Mouse (Mus musculus) neural tube, embryonic 12.5 days (tissue): ENCODE measurements around the gene Slc6a11. TPM values are rescaled to one million over a fixed set of nuclear protein-coding genes. Genes with fewer than 3 reads are reported as not detected.

Experiments used
- ATAC-seq: fragments of 200-750 bp; cut with Nextera tagmentation; 2 replicates; pipeline ENCODE4 v1.8.0; 2017; ENCODE audit warnings: low read depth, mild to moderate bottlenecking, moderate TSS enrichment, moderate library complexity; ENCODE audit not compliant: low FRiP score
- H3K27ac ChIP-seq: fragments of 300-500 bp; sonication (generic); 2 replicates; pipeline ENCODE4 v1.5.1; 2016
- H3K27me3 ChIP-seq: fragments of 300-500 bp; sonication (generic); replicated peaks from 2 replicates; pipeline ENCODE4 v1.6.1; 2016; ENCODE audit warnings: mild to moderate bottlenecking
- H3K36me3 ChIP-seq: fragments of 300-500 bp; sonication (generic); 2 replicates; pipeline ENCODE4 v1.6.1; 2016; ENCODE audit warnings: mild to moderate bottlenecking
- H3K4me1 ChIP-seq: fragments of 300-500 bp; sonication (generic); 2 replicates; pipeline ENCODE4 v1.6.1; 2016
- H3K4me2 ChIP-seq: fragments of 300-500 bp; sonication (generic); replicated peaks from 2 replicates; pipeline ENCODE4 v1.6.1; 2016; ENCODE audit warnings: mild to moderate bottlenecking
- H3K4me3 ChIP-seq: fragments of 300-500 bp; sonication (generic); 2 replicates; pipeline ENCODE4 v1.5.1; 2016
- H3K9ac ChIP-seq: fragments of 300-500 bp; sonication (generic); 2 replicates; pipeline ENCODE4 v1.6.1; 2016; ENCODE audit warnings: mild to moderate bottlenecking
- H3K9me3 ChIP-seq: fragments of 300-500 bp; sonication (generic); 2 replicates; pipeline ENCODE4 v1.6.1; 2016; ENCODE audit warnings: mild to moderate bottlenecking
- WGBS: fragments of 180-500 bp; shearing (Covaris S2); methylation state at CpG from one replicate; pipeline ENCODE4 v1.1.7; 2016; 5-methylcytosine and 5-hydroxymethylcytosine counted together
- polyA plus RNA-seq: library from polyadenylated mRNA; unstranded; fragments of >200 nt; fragmentation: Nextera tagmentation; extraction: Ambion mirVana; gene quantifications from 2 replicates; pipeline ENCODE4 v1.2.1, GENCODE M21; 2016

Slc6a11 gene
- polyA plus RNA-seq, 1 experiment from 2014 or later, result 7.1 TPM

GRCm38 (mm10) chr6:114188869-114189268, 57.8 kb downstream of the Slc6a11 start:
- H3K27me3 ChIP-seq, result peaks cover 58% of the 10 kb centered on the region
- 74% methylated on average over 8 of the region's 8 CpGs for WGBS
- no peak overlapping the region for H3K4me3 ChIP-seq
- ATAC-seq, result no peak
- no peaks in the 10 kb centered on the region for H3K9me3 ChIP-seq
- H3K4me2 ChIP-seq, result no peak overlapping the region
- no peak overlapping the region for H3K9ac ChIP-seq
- H3K36me3 ChIP-seq, result no peaks in the 10 kb centered on the region
- H3K4me1 ChIP-seq, result no peaks in the 10 kb centered on the region
- H3K27ac ChIP-seq, result no peak overlapping the region

DNA sequence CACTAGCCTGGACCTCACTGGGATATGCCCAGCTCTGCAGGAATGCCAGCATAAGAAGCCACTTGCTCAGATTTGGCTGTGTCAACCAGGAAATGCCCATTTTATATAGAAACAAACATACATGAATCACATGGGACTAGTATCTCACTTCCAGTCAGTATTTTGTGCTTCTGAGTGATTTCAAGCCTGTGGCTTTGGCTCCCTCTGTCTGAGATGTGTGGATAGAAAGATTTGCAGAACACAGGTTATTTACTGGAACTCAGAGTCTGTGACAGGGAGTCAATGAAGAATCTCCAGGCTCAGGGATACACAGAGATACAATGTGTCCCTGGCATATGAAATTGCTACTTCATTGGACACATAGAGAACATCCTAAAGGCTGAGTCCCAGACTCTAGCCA, 65.0 kb downstream of the Slc6a11 start:
- H3K4me3 ChIP-seq, result no peak overlapping the region

GRCm38 (mm10) chr6:114199200-114199845, 68.3 kb downstream of the Slc6a11 start:
- no peaks in the 10 kb centered on the region; the same call in 1 of the 2 replicates for H3K27me3 ChIP-seq
- H3K4me3 ChIP-seq, result no peak overlapping the region
- WGBS, result 70% methylated on average over 9 of the region's 9 CpGs
- H3K4me2 ChIP-seq, result no peak overlapping the region
- ATAC-seq, result no peak
- H3K9me3 ChIP-seq, result no peaks in the 10 kb centered on the region
- H3K27ac ChIP-seq, result no peak overlapping the region
- no peak overlapping the region for H3K9ac ChIP-seq
- no peaks in the 10 kb centered on the region for H3K4me1 ChIP-seq
- H3K36me3 ChIP-seq, result no peaks in the 10 kb centered on the region

More for the DNA sequence above, 65.0 kb downstream of the Slc6a11 start:
- no peak overlapping the region for H3K27ac ChIP-seq
- no peaks in the 10 kb centered on the region for H3K4me1 ChIP-seq
- H3K27me3 ChIP-seq, result peaks cover 3% of the 10 kb centered on the region; the same call in 1 of the 2 replicates
- ATAC-seq, result no peak
- H3K9me3 ChIP-seq, result no peaks in the 10 kb centered on the region
- no peak overlapping the region for H3K9ac ChIP-seq
- H3K4me2 ChIP-seq, result no peak overlapping the region
- H3K36me3 ChIP-seq, result no peaks in the 10 kb centered on the region

GRCm38 (mm10) chr6:114204557-114204956, 73.5 kb downstream of the Slc6a11 start:
- WGBS, result 89% methylated on average over 3 of the region's 3 CpGs
- ATAC-seq, result no peak

DNA sequence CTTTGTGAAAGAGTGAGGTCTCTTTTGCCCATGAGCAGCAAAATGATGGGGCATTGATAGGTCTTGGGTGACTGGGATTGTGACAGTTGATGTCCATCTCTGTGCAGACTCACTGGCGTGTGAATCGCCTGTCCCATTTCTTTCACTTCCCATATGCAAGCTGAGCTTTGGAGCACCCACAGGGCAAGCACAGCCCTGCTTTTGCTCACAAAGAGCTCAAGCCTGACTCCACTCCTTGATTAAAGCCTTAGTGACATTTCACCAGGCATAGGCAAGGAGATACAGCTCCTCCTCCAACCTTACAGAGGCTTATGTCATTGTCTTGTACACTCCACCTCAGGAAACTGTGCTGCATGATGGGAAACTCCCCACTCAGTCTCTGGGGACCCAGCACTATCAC, 77.3 kb downstream of the Slc6a11 start:
- Histone ChIP-seq H3K4me1 (no peaks in the 10 kb centered on the region), H3K4me2 (no peak overlapping the region), H3K4me3 (no peak overlapping the region), H3K9me3 (no peaks in the 10 kb centered on the region), H3K27me3 (peaks cover 3% of the 10 kb centered on the region; the same call in 1 of the 2 replicates), H3K27ac (no peak overlapping the region), H3K9ac (no peak overlapping the region), H3K36me3 (no peaks in the 10 kb centered on the region)
- 91% methylated on average over 2 of the region's 2 CpGs for WGBS
- no peak for ATAC-seq

More at GRCm38 (mm10) chr6:114204557-114204956, 73.5 kb downstream of the Slc6a11 start:
- Histone ChIP-seq H3K4me1 (no peaks in the 10 kb centered on the region), H3K9ac (no peak overlapping the region), H3K36me3 (no peaks in the 10 kb centered on the region), H3K9me3 (no peaks in the 10 kb centered on the region), H3K27ac (no peak overlapping the region), H3K27me3 (no peaks in the 10 kb centered on the region), H3K4me2 (no peak overlapping the region), H3K4me3 (no peak overlapping the region)

GRCm38 (mm10) chr6:114214393-114214792, 83.4 kb downstream of the Slc6a11 start:
- H3K4me3 ChIP-seq, result no peak overlapping the region
- no peaks in the 10 kb centered on the region for H3K36me3 ChIP-seq
- H3K4me1 ChIP-seq, result peaks cover 21% of the 10 kb centered on the region
- 90% methylated on average over 4 of the region's 4 CpGs for WGBS
- H3K4me2 ChIP-seq, result no peak overlapping the region
- no peak overlapping the region for H3K27ac ChIP-seq
- H3K9ac ChIP-seq, result no peak overlapping the region
- H3K27me3 ChIP-seq, result peaks cover 4% of the 10 kb centered on the region
- no peaks in the 10 kb centered on the region for H3K9me3 ChIP-seq
- no peak for ATAC-seq

- Histone ChIP-seq H3K27ac (peak overlapping the region; percentile 50; the same call in 1 of the 2 replicates), H3K36me3 (no peaks in the 10 kb centered on the region), H3K27me3 (peaks cover 4% of the 10 kb centered on the region), H3K9me3 (no peaks in the 10 kb centered on the region), H3K4me1 (peaks cover 21% of the 10 kb centered on the region), H3K4me2 (0 out of 2 replicates have a peak overlapping the region, but pooled peaks have one; percentile 18), H3K9ac (no peak overlapping the region), H3K4me3 (no peak overlapping the region)
- ATAC-seq, result peak; percentile 89
- 28% methylated on average over 13 of the region's 13 CpGs for WGBS
Measured at GRCm38 (mm10) chr6:114216741-114217414, 85.8 kb downstream of the Slc6a11 start.

DNA sequence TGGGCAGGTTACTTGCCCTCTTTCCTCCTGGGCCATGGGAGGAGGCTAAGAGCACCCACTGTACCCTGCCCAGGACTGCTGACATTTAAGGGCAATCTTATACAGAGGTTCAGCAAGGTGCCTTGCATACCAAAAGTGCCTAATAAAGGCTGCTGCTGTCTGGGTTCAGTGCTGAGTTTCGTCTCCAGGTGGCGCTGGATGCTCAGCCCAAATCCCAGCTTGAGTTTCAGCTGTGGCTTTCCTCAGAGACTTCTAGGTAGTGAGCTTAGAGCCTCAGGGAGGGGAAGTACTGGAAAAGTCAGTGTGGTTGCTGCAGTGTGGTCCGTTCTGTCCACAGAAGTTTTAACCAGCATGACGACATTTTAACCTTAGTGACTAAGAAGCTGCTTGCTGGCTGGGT, 93.4 kb downstream of the Slc6a11 start:
- H3K4me2 ChIP-seq, result no peak overlapping the region
- H3K9ac ChIP-seq, result no peak overlapping the region
- ATAC-seq, result no peak
- 28% methylated on average over 4 of the region's 4 CpGs for WGBS
- H3K4me3 ChIP-seq, result no peak overlapping the region
- no peaks in the 10 kb centered on the region for H3K36me3 ChIP-seq
- H3K27ac ChIP-seq, result no peak overlapping the region
- H3K9me3 ChIP-seq, result no peaks in the 10 kb centered on the region
- no peaks in the 10 kb centered on the region; the same call in 1 of the 2 replicates for H3K27me3 ChIP-seq
- H3K4me1 ChIP-seq, result no peaks in the 10 kb centered on the region

DNA sequence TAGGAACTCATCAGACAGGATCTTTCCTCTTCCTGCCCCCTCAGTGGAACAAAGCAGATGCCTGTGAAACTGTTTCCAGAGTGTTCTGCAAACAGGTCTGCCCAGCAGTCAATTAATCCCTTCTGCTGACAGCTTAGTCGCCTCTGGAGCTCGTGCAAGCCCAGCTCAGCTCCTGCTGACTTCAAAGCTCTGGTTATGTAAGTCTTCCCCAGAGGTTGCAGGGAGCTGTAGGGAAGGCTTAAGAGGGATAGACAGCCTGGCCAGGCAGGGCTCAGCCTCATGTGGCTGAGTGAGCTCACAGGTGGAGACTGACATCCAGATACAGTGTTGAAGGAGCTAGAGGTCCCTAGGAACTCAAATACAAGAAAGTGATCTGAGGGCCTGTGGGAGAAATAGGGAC, 96.3 kb downstream of the Slc6a11 start:
- H3K9ac ChIP-seq, result peak overlapping the region; percentile 13; the same call in 1 of the 2 replicates

DNA sequence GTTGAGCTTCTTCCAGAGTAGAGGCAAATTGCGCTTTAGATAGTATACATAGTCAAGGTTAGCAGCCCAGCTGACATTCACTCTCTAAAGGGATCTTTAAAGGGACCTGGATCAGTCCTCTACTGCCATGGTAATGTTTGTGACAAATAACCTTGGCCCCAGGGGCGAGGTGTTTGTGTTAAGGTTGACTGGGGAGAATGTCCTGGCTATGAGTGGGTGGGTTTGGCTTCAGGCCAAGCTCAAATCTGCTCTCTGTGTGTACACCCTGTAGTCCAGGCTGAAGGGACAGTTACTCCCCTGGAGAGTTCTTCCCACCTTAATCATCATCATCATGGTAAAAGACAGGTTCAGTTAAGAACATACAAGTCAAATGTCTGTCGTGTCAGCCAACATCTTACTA, 97.2 kb downstream of the Slc6a11 start:
- no peak for ATAC-seq

More for the DNA sequence above, 96.3 kb downstream of the Slc6a11 start:
- Histone ChIP-seq H3K36me3 (no peaks in the 10 kb centered on the region), H3K9me3 (no peaks in the 10 kb centered on the region), H3K4me3 (no peak overlapping the region), H3K27ac (no peak overlapping the region), H3K4me1 (no peaks in the 10 kb centered on the region), H3K4me2 (no peak overlapping the region), H3K27me3 (no peaks in the 10 kb centered on the region; the same call in 1 of the 2 replicates)
- ATAC-seq, result no peak
- WGBS, result 1% methylated on average over 2 of the region's 2 CpGs

DNA sequence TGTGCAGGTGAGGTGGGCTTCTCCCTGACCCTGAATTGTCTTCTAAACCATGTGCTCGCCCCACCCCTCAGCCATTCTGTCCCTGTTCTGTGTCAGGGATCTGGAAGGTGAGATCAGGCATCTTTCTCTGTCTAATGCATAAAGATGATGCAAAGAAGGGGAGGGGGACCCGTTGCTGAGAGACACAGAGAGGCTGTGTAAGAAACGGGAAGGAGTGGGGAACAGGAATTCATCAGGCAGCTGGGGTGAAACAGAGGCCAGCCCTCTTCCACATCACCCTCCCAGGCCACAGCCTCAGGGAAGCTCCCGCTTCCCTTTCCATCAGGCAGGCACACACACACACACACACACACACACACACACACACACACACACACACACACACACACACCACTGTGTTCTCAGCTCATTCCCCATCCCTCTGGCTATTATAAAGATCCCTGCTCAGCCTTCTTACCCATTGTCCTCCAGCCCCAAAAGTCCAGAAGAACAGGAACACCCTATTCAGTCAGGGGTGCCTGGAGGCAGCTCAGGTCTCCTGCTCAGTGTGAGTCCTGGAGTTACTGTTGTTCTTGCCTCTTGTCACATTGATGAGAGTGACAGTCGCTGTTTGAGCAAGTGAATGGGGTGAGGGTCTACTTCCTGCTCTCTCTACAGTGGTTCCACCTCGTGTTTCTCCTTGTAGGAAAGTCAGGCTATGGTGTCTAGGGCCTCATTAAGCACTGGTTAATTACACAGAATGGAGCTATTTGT, 108.0 kb downstream of the Slc6a11 start:
- no peaks in the 10 kb centered on the region; the same call in 1 of the 2 replicates for H3K27me3 ChIP-seq
- H3K9me3 ChIP-seq, result no peaks in the 10 kb centered on the region
- 23% methylated on average over 5 of the region's 6 CpGs for WGBS
- no peak overlapping the region for H3K9ac ChIP-seq
- peaks cover 17% of the 10 kb centered on the region for H3K4me1 ChIP-seq
- H3K4me2 ChIP-seq, result no peak overlapping the region
- H3K27ac ChIP-seq, result peak overlapping the region; percentile 15; the same call in 1 of the 2 replicates
- no peaks in the 10 kb centered on the region for H3K36me3 ChIP-seq
- ATAC-seq, result peak; percentile 84
- no peak overlapping the region for H3K4me3 ChIP-seq

More for the DNA sequence above, 97.2 kb downstream of the Slc6a11 start:
- Histone ChIP-seq H3K9ac (no peak overlapping the region), H3K4me3 (no peak overlapping the region), H3K9me3 (no peaks in the 10 kb centered on the region), H3K27me3 (no peaks in the 10 kb centered on the region; the same call in 1 of the 2 replicates), H3K4me1 (no peaks in the 10 kb centered on the region), H3K4me2 (no peak overlapping the region), H3K36me3 (no peaks in the 10 kb centered on the region), H3K27ac (no peak overlapping the region)
- 88% methylated on average over 3 of the region's 3 CpGs for WGBS

- no peak overlapping the region for H3K4me2 ChIP-seq
- no peak overlapping the region for H3K27ac ChIP-seq
- no peak overlapping the region for H3K9ac ChIP-seq
- no peak overlapping the region for H3K4me3 ChIP-seq
- no peak for ATAC-seq
- no peaks in the 10 kb centered on the region for H3K4me1 ChIP-seq
- H3K9me3 ChIP-seq, result no peaks in the 10 kb centered on the region
- H3K36me3 ChIP-seq, result no peaks in the 10 kb centered on the region
- 84% methylated on average over 11 of the region's 11 CpGs for WGBS
- no peaks in the 10 kb centered on the region for H3K27me3 ChIP-seq
Measured at GRCm38 (mm10) chr6:114245665-114246064, 114.6 kb downstream of the Slc6a11 start.
